Mouse (Mus musculus): Measurements from ENCODE around the gene Smim24.

The Smim24 gene

DNA sequence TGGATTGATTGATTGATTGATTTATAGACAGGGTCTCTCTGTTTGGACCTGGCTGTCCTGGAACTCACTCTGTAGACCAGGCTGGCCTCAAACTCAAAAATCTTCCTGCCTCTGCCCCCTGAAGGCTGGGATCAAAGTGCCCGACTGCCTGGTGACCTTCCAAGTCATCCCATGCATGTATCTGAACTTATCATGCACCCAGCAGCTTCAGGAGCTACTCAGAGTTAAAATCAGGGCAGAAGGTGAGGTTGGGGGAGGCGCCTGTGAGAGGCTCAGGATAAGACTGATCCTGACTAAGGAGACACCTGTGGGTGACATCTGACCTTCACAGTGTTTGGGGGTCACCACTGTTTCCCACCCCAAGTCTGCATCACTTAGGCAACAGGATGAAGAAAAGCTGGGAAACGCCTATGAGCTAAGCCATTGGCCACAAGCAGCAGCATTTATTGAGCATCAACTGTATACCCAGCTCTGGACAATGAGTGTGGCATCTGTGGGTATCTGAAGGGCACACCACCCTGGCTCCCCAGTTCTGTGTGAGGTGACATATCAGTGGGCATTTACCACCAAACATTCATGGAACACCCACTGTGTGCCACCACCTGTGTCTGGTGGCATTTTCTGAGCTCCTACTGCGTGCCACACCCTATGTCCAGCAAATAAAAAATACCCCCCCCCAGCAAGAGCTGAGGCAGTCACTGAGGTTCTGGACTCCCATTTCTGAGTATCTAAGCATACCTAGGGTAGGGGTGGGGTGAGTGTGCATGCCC, 30.8 kb downstream of the Smim24 start:
- DNase-seq (ENCODE audit: low spot score): no peak

DNA sequence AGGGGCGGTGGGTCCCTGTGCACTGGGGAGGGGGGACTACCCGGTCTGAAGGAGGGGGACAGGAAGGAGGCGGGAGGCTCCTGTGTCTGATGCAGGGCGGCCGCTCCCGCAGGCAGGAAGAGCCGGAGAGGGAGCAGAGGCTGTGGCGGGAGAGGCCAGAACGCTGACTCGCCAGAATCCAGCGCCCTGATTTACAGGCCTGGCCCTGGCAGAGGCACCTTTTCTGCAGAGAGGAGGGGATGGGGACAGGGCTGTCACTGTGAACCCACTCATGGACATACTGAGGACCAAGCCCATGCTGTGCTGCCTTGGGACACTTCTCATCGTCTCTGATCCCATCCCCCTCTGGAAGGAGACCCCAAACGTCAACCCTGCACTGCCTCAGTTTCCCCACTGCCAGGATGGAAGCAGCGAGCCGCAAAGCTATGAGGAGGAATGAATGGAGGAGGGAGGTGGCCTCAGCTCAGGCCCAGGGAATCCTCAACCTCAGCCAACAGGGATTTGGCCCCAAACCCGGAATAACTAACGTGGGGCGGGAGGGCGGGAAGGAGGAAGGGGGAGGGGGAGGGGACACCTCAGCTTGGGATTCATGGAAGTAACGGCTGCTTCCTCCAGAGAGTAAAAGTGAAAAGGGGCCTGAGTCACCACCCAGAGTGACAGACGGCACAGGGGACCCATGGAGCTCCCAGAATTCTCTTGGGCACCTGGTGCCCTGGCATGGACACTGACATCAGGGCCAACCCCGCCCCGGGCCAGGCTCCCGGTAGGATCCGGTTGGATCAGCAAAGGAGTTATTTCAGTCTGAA, 31.6 kb downstream of the Smim24 start:
- DNase-seq (ENCODE audit: low spot score): no peak

DNA sequence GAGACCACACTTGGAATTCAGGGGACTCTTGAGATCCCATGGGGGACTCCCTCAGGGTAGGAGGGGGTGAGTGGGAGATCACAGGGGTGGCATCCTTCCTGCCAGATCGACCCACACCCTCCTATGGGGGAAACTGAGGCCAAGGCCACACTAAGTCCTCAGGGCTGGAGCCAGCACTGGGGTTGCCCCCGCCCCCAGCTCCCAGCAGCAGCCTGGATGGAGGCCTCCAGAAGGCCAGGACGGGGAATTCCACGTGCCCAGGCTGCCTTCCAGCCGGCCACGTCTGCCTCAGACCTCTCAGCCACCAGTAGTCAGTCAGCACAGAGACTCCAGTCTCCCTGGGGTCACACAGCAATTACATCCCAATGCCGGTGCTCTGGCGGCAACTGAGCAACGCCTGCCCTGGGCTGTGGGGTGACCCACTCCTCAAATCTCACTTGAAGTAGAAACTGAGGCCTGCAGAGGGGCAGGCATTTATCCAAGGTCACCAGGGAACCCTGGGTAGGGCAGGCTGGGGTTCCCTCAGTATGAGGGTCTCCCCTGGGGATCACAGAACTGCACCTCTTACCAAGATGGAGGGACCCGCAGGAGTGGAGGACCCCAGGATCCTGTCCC, 32.5 kb downstream of the Smim24 start:
- no peak for DNase-seq (ENCODE audit: low spot score)

DNA sequence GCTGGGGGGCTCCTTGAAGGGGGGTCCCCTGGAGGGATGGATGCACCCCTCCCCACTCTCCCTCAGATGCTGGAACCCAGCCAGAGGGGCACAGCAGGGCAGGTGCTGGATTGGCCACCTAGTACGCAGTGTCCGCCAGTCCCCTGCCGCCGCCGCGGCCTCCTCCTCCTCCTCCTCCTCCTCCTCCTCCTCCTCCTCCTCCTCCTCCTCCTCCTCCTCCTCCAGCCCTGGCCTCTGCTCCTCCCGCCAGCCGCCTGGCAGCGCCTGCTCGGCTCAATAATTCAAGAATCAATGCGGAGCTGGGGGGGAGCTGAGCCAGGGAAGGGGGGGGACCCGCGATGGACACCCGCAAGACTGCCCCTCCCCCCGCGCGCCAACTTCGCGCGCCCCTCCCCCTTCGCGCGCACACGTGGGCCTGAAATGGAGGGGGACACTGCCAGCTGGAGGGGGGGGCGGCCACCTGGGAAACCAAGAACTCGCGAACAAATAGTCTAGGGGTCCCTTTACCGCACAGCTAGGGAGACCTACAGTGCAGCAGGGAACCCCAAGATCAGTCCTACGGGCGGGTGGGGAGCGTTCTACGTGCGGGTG, 33.3 kb downstream of the Smim24 start:
- no peak for DNase-seq (ENCODE audit: low spot score)

DNA sequence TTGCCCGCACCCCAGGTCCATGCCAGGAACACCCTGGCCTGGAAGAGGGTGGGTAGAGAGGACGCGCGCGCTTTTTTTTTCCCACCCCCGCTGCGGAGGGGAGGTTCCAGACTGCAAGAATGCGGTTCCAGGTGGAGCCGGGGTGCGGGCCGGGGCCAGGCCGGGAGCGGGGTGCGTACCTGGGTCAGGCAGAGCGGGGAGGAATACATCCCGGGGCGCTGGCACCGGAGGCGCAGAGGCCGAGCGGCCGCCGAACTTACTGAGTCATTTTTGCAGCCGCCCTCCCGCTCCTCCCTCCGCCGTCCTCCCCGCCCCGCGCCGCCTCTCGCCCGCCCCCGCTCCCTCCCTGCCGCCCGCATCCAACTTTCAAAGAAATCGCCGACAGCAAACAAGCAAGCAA, 34.0 kb downstream of the Smim24 start:
- DNase-seq (ENCODE audit: low spot score): no peak

DNA sequence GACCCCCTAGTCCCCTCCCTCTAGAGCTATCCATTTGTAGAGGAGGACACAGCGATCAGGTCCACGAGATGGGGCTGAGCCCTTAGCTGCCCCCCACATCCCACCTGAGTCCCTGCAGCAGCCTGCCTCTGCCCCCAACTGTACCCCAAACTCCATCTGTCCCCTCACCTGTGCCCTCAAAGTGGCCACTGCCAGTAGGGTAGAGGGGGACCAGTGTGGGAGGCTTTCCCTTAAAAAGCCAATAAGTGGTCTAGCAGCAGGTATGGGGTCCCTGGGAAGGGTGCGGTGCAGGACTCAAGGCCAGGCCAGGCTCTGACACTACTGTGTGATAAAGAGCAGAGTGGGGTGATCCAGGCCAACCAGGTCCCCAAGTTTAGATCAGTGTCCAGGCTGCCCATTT, 34.5 kb downstream of the Smim24 start:
- no peak for DNase-seq (ENCODE audit: low spot score)

DNA sequence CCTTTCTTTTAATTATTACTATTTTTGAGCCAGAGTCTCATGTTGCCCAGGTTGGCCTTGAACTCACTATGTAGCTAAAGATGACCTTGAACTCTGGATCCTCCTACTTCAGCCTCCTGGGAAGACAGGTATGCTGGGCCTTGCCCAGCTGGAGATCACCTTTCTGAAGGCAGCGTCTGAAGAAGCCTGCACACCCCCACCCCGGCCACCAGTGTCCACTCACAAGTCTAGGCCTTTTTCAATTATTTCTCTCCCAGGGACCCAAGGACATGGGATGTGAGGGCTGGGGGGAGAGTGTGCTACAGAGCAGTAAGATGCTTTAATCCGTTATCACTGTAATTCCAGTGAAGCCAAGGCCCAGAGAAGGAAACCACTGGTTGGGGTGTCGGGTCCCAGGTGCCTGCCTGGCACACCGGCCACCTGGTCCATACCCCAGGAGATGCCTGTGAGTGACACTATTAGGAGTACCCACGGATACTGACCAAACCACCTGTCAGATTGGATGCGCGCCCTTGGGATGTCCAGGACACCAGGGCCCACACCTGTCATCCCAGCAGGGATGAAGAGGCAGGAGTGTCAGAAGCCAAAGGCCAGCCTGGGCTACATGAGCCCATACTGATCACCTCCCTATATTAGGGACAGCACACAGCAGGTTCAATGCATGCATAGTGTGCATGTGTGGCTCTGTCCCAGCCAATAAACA, 35.1 kb downstream of the Smim24 start:
- DNase-seq (ENCODE audit: low spot score): no peak

DNA sequence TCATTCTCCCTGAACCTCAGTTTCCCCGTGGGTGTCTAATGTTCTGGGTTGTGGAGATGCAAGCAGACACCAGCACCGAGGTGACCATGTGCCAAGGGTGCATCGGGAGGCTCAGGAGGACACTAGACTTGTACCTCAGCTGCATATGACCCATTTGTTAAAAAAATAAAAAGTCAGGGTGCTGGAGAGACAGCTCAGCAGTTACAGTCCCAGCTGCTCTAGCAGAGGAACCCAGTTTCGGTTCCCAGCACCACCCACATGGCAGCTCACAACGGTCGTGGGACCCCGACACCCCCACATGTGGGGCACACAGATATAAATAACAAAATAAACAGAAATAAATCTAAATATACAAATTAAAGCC, 35.6 kb downstream of the Smim24 start:
- no peak for DNase-seq (ENCODE audit: low spot score)

DNA sequence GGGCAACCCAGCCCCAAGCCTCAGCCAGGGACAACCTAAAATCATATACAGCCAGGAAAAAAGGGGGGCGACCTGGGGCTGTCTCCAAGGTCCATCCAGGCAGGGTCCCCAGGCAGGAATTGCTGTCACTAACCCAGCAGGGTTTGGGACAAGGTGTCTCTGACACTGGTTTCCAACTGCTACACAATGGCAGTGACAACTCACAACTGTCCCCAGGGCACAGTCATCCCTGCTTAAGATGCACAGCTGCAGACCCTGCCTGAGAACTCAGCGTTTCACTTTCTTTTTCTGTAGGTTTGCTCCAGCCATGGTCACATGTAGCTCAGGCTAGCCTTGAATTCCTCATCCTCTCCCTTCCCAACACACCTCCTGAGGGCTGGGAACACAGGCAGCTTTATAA, 36.2 kb downstream of the Smim24 start:
- DNase-seq (ENCODE audit: low spot score): no peak

DNA sequence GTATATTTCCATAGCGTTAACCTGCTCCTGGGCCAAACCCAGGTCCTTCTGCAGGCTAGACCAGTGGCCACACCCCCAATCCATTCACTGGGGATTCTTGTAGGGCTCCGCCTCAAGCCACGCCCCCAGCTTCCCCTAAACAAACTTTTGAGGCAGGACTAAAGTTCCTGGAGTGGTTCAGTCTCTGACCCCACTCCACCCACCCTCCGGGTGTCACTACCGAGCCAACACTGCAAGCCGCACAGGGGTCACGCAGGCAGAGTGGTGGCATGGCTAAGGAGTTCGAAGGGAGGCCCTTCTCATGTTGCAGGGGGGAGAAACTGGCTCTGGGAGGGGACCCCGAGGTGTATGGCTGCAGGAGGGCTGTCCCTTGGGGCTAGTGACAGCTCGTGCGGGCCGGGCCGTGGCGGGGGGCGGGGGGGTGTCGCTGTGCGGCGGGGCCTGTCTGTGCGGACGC, 36.8 kb downstream of the Smim24 start:
- DNase-seq (ENCODE audit: low spot score): no peak

DNA sequence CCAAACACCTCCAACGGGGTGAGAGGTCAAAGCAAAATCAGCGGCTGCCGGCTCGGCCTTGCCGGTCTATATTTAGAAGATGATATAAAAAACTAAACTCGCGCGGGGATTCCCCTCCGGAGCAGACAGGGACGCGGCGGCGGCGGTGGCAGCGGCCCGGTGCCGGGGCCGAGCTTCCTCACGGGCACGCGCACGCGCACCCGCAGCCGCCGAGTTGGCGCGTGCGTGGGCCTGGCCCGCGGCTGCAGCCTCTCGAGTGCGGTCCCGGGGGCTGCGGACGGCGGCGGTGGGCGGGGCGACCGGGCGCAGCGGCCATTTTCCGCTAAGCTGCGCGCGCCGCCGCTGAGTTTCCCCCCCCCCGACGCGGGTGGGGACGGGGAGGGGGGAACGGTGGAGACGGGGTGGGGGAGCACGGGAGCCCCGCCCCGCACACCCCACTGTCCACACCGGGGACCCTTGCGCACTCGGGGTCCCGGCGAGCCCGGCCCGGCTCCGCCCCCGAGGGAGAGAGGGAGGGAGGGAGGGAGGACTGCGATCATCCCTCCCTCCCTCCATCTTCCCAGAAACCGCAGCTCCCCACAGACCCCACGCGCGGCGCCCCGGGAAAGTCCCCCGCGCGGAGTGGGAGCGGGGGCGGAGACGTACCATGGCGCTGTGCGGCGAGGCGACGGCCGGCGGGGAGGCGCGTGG, 37.4 kb downstream of the Smim24 start:
- DNase-seq (ENCODE audit: low spot score): no peak

DNA sequence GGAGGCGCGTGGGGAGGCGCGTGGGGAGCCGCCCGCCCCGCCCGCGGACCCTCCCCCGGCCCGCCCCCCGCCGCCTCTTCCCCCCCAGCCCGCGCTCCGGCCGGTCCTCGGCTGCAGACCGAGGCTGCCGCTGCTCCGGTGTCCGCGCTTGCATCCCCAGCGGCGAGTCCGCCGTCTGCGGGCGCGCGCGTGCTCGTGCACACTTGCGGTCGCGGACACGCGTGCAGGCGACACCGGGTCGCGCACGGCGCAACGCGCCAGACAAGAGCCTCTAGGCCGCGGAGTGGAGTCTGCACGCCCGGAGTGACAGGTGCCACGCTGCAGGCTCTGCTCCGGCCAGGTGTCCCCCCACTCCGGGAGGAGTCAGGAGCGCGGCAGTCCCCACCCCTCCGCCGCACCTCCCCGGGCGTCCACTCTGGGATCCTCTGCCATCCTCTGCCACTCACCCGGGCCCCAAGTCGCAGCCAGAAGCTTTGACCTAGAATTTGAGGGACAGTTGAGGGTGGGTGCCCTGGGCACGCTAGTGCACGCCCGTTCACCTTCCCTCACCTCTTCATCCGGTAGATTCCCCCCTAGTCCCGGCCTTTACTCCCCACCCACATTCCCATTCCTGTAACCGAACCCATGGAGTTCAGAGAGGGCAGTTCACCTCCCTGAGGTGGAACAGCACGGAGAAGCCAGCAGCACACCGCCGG, 38.1 kb downstream of the Smim24 start:
- DNase-seq (ENCODE audit: low spot score): no peak

DNA sequence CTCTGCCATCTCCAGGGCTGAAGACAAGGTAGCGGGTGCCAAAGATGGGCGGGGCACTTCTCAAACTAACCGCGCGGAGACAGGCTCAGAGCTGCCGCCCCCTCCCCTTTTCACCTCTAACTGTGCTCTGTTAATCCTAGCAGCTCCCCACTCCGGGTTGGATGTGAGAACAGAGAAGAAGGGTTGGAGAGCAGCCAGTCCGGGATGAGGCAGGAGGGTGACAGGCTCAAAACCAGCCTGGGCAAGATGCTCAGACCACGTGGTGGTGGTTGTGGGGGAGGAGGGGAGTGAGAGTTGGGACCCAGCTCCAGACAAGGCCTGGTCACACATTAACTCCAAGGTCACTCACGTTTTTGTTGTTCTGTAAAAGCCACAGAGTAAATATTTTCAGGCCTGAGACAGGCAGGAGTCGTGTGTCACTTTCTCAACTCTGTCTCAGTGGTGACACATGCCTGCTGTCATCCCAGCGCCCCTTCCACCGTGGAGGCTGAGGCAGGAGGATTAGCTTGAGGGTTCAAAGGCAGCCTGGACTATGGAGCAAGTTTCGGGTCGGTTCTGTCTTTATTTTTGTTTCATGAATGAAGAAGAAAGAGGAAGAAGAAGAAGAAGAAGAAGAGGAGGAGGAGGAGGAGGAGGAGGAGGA, 38.8 kb downstream of the Smim24 start:
- no peak for DNase-seq (ENCODE audit: low spot score)

DNA sequence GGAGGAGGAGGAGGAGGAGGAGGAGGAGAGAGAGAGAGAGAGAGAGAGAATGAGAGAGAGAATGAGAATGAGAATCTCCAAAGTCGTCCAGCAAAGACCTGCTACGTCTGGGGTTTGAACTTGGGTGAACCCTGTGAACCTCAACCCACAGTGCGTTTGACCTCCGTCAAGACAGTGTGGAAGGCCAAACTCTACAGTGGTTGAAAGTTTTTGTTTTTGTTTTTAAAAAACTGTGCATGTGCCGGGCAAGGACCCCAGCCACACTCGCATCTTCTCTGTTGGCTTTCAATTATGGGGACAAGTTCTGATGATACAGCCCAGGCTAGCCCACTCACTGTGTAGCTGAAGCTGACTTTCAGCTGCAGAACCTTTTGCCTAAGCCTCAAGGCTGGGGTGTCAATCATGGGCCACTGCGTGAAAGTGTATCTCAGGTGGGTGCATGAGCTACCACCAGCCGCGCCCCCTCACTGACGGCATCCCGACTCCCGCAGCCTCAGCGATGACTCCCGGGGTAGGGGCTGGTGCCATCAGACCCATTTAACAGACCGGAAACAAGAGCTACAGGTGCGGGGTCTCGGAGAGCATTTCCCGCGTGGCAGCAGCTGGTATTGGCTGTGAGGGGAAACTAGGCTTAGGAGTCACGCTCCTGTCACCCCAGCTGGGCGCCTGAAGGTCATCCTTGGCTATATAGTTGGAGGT, 39.5 kb downstream of the Smim24 start:
- no peak for DNase-seq (ENCODE audit: low spot score)

DNA sequence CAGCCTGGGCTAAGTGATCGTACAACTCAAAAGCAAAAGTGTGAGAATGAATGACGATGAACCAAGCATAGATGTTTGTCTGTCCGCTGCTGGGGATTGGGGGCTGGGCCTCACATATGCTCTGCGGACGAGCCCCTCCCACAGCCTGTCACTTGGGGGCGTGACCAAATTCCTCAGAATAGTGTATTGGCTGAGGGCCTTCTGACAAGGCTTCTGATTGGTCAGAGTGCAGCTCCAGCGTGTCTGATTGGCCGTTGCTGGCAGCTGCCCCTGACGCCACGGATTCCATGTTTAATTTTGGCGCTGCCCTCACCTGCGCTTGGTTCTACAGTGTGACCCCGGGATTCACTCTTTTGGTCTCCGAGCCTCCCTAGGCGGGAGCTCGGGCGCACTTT, 40.0 kb downstream of the Smim24 start:
- peak; percentile 96 for DNase-seq (ENCODE audit: low spot score)

DNA sequence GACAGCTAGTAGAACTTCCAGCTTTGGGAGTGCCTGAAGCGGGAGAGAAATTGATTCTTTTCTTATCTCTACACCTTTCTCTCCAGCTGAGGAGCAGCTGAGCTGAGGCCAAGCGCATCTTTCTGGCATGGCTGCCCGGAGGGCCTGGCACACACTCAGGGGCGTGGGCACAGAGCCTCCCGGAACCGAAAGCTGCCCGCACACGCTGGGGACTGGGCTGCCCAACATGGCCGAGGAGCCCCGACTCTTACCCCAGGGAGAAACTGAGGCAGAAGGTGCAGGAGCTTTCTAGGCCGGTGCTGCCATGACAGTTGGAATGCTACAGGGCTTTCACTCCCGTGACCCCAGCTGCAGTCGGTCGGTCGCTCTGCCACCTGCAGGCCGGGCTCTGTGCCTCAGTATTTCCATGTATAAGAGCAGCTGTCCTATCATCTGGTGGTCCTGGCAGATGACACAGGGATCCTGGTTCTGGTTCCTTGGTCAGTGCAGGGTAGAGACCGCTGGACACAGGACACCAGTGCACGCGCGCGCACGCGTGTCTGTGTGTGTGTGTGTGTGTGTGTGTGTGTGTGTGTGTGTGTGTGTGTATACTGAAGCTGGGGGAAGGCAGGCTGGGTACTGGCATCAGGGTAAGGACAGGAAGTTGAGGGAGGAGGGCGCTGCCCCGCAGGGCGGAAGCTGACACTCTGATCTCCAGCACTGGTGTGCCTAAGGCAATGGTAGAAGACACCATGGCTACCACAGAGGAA, 40.9 kb downstream of the Smim24 start:
- DNase-seq (ENCODE audit: low spot score): no peak

DNA sequence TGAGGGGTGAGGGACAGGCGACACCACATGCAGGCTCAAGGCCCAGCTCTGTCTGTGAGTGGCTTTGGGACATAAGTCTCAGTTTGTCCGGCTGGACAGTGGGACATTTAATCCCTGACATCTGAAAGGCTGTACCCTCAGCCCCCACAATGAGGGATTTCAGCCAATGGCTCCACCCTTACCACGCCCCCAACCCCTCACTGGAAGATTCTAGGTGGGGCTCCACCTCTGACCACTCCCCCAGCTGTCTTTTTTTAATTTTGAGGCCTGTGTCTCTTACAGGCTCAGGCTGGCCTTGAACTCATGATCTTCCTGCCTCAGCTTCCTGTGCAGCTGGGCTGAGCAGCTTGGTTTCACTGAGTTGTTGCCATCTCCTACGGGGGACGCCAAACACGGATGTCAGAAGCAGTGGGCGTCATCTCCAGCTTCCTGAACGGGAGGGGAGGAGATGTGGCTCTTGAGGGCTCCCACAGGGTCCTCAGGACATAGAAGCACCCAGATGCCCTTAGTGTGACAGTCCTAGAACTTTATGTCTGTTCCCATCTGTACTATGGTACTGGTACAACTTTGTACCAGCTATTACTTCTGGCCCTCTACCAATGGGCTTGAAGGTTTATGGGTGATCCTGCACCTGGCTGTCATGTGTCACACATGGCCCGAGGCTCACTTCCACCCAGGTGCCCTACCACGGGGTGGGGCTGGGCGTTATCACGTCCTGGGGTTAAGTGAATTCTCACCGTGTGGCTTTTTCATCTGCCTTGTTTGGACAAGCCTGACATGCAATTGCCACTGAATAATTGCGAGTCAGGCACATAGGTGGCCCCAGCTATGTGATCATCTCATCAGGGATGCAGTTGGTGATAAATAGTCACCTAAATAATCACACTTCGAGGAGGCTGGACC, 41.8 kb downstream of the Smim24 start:
- no peak for DNase-seq (ENCODE audit: low spot score)

DNA sequence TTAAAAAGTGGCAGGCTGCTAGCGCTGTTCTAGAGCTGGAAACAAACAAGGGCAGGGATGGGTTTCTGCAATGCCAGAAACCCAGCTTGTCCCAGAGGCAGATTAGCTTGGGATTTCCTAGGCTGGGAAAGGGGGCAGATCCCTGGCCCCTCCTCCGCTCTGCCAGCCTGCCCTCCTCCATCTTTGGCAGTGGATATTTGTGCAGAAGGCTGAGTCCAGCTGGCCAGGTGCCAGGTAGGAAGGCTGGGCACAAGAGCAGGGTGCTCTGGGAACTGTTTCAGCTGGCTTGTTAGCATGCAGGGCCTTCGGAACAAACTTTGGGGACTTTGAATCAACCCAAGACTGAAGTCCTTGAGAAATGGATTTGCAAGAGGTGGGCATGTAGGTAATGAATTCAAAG, 42.6 kb downstream of the Smim24 start:
- DNase-seq (ENCODE audit: low spot score): no peak
